Mouse (Mus musculus): ENCODE measurements around the gene Ugt1a7c. TPM values are rescaled to one million over a fixed set of nuclear protein-coding genes. Genes with fewer than 3 reads are reported as not detected.
"Not testable (repeated sequence)": the region's sequence is repeated elsewhere in the genome, so short reads cannot be mapped to it uniquely, and the experiment has no call there.

Ugt1a7c gene
- total RNA-seq, 1 experiment from 2014 or later = 85.9 TPM

DNA sequence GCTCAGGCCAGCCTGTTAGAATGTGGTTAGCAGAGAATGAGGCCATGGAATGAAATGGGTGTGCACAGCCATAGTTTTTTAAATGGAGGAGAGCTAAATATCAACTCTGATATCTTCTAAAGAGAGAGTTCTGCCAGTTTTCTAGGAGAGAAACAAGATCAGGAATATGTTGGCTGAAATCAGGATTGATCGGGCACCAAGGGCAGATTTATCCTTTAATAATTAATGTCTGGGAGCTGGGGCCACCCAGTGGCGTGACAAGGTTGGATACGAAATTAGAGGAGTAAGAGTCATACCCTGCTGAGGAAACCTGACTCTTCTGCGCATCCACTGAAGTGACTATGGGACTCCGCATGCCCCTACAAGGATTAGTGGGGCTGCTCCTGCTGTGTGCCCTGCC lies 70.8 kb downstream of the Ugt1a7c start, which contains the start of gene Ugt1a5:
Ugt1a5 (plus strand) TSS at position 302 of the 400 bp plus-strand sequence.
- ATAC-seq (replicated peaks; ENCODE audit: insufficient number of reproducible peaks, low FRiP score, low TSS enrichment, poor library complexity, severe bottlenecking) = no peak

- not testable (repeated sequence) for ATAC-seq (replicated peaks; ENCODE audit: insufficient number of reproducible peaks, low FRiP score, low TSS enrichment, poor library complexity, severe bottlenecking)
These were observed 77.3 kb downstream of the Ugt1a7c start for GRCm38 (mm10) chr1:88172190-88172589.

DNA sequence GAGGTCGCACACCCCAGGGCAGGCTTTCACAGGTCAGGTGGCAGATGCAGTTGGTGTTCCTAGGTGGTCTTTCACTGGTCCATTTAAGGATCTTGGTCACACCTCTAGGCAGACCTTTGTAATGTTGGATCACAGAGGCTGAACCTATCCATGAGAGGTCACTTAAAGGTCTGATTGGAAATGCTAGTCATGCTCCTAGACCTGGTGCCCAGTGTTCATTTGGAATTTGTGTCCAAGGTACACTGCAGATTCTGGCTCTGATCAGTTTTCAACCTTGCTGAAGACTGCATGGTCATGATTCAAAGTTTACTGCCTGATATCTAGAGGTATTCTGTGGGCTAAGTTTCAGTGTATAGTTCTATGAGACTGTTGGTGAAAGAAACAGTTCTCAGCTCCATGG lies 84.8 kb downstream of the Ugt1a7c start:
- ATAC-seq (replicated peaks; ENCODE audit: insufficient number of reproducible peaks, low FRiP score, low TSS enrichment, poor library complexity, severe bottlenecking) = no peak

DNA sequence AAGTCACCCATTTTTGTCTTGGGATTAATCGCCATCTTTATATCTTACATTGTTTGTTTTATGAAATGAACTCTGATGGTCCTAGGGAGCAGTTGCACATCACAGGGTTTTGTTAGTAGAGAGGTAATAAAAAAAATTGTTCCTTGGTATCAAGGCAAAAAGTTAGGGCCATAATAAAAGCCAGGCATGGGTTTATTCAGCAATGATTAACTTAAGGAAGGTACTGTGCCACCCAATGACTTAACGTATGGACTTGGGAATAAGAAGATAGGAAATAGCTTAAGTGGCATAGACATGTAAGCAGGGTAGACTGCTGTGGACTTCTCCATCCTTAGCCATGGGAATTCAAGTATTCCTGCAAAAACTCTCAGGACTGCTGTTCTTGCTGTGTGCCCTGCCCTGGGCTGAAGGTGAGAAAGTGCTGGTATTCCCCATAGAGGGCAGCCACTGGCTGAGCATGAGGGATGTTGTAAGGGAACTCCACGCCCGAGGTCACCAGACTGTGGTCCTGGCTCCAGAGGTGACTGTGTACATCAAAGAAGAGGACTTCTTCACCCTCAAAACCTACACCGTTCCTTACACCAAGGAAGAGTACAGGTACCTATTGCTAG lies 91.6 kb downstream of the Ugt1a7c start:
- no peak for ATAC-seq (replicated peaks; ENCODE audit: insufficient number of reproducible peaks, low FRiP score, low TSS enrichment, poor library complexity, severe bottlenecking)

DNA sequence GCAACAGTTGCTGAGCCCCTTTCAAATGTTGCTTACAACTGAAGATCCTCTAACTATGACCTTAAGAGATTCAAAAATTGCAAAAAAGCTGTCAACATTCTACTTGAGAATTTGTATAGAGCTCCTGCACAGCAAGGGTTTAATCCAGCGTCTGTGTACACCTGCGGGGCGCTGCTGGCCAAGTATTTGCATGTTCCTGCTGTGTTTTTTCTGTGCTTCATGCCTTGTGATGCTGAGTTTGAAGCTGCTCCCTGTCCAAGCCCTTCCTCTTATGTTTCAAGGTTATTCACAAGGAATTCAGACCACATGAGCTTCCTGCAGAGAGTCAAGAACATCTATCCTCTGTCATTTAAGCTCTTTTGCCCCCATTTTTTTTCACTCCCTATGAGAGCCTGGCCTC lies 97.3 kb downstream of the Ugt1a7c start:
- no peak for ATAC-seq (replicated peaks; ENCODE audit: insufficient number of reproducible peaks, low FRiP score, low TSS enrichment, poor library complexity, severe bottlenecking)

DNA sequence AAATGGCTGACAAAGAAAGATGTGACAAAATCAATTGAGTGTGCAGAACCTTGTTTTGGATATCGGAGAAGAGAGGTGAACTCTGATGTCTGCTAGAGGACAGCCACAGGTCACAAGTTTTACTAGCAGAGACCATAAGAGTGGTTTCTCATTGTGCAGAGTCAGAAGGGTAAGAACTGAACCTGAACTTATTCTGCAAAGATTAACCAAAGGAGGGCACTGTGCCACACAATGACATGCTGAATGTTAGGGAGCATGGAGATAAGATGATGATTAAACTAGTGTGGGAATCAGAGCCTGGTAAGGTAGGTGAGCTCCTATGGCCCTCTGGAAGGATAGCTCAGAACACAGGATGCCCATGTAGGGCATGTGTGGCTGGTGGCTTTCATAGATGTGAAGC lies 100.8 kb downstream of the Ugt1a7c start:
- no peak for ATAC-seq (replicated peaks; ENCODE audit: insufficient number of reproducible peaks, low FRiP score, low TSS enrichment, poor library complexity, severe bottlenecking)

GRCm38 (mm10) chr1:88197443-88197842 lies 102.6 kb downstream of the Ugt1a7c start:
- no peak for ATAC-seq (replicated peaks; ENCODE audit: insufficient number of reproducible peaks, low FRiP score, low TSS enrichment, poor library complexity, severe bottlenecking)

DNA sequence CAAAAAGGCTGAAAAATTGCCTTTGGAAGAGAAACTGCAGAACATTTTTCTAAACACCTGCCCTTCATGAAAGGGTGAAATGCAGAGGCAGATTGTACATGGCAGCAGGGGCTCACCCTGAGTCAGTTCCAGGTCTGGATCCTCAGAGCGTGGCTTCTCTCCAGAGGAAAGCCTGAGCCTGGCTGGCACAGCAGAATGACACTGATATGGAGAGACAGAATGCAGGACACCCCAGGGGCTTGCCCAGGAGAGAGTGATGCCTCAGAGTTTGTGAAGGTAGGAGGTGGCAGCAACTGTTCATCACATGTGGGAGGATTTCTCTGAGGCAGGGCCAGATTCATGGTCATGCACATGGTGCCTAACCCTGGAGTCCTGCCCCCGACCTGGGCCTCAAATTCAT lies 105.1 kb downstream of the Ugt1a7c start:
- ATAC-seq (replicated peaks; ENCODE audit: insufficient number of reproducible peaks, low FRiP score, low TSS enrichment, poor library complexity, severe bottlenecking) = no peak

- ATAC-seq (replicated peaks; ENCODE audit: insufficient number of reproducible peaks, low FRiP score, low TSS enrichment, poor library complexity, severe bottlenecking) = no peak
These were observed 105.6 kb downstream of the Ugt1a7c start, which contains the start of gene Ugt1a2 for GRCm38 (mm10) chr1:88200456-88200855. TSS of gene Ugt1a2 (plus strand) at chr1:88200601.

- 0 out of 2 replicates have a peak, but pooled peaks have one; percentile 17 for ATAC-seq (replicated peaks; ENCODE audit: insufficient number of reproducible peaks, low FRiP score, low TSS enrichment, poor library complexity, severe bottlenecking)
These were observed 110.5 kb downstream of the Ugt1a7c start, which contains the start of gene Dnajb3 for GRCm38 (mm10) chr1:88205294-88205922. TSS of gene Dnajb3 (minus strand) at chr1:88205782.

GRCm38 (mm10) chr1:88206843-88207479 lies 112.1 kb downstream of the Ugt1a7c start:
- ATAC-seq (replicated peaks; ENCODE audit: insufficient number of reproducible peaks, low FRiP score, low TSS enrichment, poor library complexity, severe bottlenecking) = no peak

GRCm38 (mm10) chr1:88211812-88212211 lies 117.0 kb downstream of the Ugt1a7c start, which contains the start of gene Ugt1a1:
TSS of gene Ugt1a1 (plus strand) at chr1:88211959.
- peak; percentile 7; the same call in 1 of the 2 replicates for ATAC-seq (replicated peaks; ENCODE audit: insufficient number of reproducible peaks, low FRiP score, low TSS enrichment, poor library complexity, severe bottlenecking)

DNA sequence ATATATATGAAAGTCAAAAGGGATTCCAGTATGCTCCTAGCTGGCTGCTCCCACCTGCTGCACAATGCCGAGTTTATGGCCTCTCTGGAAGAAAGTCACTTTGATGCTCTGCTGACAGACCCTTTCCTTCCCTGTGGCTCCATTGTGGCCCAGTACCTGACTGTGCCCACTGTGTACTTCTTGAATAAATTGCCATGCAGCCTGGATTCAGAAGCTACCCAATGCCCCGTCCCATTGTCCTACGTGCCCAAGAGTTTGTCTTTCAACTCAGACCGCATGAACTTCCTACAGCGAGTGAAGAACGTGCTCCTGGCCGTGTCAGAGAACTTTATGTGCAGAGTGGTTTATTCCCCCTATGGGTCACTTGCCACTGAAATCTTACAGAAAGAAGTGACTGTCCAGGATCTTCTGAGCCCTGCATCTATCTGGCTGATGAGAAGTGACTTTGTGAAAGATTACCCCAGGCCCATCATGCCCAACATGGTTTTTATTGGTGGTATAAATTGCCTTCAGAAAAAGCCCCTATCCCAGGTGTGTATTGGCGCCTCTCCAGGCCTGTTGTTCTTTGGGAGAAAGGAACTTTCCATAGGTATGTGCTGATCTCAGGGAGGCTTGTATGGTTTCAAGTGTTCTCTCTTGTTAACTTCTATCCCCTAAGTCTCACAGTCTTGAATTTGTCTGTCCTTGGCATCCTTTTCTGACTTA lies 117.6 kb downstream of the Ugt1a7c start:
- ATAC-seq (replicated peaks; ENCODE audit: insufficient number of reproducible peaks, low FRiP score, low TSS enrichment, poor library complexity, severe bottlenecking) = 0 out of 2 replicates have a peak, but pooled peaks have one; percentile 13

DNA sequence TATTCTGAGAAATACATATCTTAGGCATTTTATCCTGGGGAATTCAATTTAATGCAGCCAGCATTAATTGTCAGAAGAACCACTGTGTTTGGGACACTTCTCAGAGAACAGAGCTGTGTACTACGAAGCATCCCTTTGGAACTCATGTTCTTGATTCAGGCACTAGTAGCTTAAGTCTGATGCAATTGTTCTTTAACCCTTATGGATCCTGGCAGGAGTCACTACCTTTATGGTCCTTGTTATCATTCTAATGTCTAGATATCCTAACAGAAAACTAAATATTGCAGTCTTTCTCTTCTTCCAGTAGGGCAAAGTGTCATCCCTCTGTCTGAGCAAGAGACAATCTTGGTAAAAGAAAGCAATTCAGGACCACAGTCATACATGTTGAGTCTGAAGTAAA lies 118.2 kb downstream of the Ugt1a7c start:
- no peak for ATAC-seq (replicated peaks; ENCODE audit: insufficient number of reproducible peaks, low FRiP score, low TSS enrichment, poor library complexity, severe bottlenecking)

DNA sequence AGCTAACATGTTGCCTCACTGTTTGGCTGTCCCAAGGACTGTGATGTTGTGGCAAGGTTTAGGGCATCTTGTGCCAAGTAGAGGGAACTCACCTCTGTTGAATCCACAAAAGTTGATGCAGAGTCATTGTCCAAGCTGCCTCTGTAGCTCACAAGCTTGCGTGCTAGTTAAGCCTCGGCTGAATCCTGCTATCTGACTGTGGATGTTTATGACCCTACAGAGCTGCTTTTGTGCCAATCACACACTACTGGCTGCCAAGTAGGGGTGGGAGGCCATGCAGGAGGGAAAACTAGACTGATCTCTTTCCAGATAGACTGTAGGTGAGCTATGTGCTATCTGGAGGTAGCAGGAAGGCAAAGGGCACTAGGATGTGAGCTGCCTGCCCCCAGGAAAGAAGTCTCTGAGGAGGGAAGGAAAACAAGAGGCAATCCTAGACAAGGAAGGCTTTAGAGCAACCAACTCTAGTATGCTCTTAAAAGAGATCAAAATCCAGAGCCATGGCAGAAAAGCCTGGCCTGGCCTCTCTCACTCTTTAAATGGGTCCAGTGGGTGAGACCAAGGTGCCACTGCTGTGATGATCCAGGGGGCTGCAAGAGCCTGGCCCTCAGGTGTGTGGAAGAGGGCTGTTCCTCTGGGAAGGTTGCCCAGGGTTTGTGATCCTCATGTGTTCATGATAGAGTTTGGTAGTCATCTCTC lies 119.1 kb downstream of the Ugt1a7c start:
- 0 out of 2 replicates have a peak, but pooled peaks have one; percentile 3 for ATAC-seq (replicated peaks; ENCODE audit: insufficient number of reproducible peaks, low FRiP score, low TSS enrichment, poor library complexity, severe bottlenecking)

- ATAC-seq (replicated peaks; ENCODE audit: insufficient number of reproducible peaks, low FRiP score, low TSS enrichment, poor library complexity, severe bottlenecking) = 0 out of 2 replicates have a peak, but pooled peaks have one; percentile 1
These were observed 119.6 kb downstream of the Ugt1a7c start for GRCm38 (mm10) chr1:88214462-88214952.

DNA sequence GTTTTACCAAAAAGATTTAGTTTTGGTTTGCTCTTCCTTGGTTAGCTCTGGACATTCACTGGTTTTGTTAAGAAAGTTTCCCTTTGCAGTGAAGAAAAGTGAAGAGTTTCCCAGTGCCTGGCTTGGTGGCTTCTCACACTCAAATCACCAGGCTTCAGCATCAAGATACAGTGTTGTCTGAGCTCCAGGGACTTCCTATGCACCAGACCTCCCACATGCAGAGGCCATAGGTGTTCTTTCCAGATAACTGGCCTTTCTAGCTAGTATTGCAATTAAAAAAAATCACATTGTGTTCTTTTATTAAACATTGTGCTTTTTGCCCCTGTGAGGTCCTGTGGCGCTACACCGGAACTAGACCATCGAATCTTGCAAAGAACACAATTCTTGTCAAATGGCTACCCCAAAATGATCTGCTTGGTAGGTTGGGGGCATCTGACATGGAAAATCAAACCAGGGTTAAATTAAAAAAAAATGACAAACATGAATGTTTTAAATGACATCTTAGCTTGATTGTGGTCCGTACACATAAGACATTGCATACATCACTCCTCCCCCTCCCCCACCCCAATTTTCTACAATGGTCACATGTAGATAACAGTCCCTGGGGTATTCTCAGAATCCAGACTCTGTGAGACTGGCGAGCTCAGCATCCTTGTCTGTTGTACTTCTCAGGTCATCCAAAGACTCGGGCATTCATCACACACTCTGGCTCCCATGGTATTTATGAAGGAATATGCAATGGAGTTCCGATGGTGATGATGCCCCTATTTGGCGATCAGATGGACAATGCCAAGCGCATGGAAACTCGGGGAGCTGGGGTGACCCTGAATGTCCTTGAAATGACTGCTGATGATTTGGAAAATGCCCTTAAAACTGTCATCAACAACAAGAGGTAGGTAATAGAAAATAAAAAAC lies 120.9 kb downstream of the Ugt1a7c start:
- no peak for ATAC-seq (replicated peaks; ENCODE audit: insufficient number of reproducible peaks, low FRiP score, low TSS enrichment, poor library complexity, severe bottlenecking)
